Mouse (Mus musculus) myocyte (in vitro differentiated cells): ENCODE results near the gene Gm49405.

Experiments
- CEBPB ChIP-seq: IDR thresholded peaks from 2 replicates; pipeline ENCODE4 v1.6.1; 2011; ENCODE audit warnings: mild to moderate bottlenecking, moderate library complexity; ENCODE audit not compliant: poor library complexity, insufficient read depth, severe bottlenecking
- MYOG ChIP-seq, 3 experiments: IDR thresholded peaks; one replicate each; pipeline ENCODE4 v1.6.1; 2011; ENCODE audit warnings: control low read depth in 2 of 3, low read depth in 2 of 3, mild to moderate bottlenecking in 2 of 3; ENCODE audit not compliant: insufficient read length in 2 of 3, control insufficient read depth in 1 of 3, insufficient read depth in 1 of 3
- POLR2A ChIP-seq: IDR thresholded peaks from one replicate; pipeline ENCODE4 v1.6.1; 2011; ENCODE audit warnings: low read depth, mild to moderate bottlenecking, control low read depth, moderate library complexity; ENCODE audit not compliant: insufficient read length
- POLR2AphosphoS2 ChIP-seq: IDR thresholded peaks from one replicate; pipeline ENCODE4 v1.6.1; 2011; ENCODE audit warnings: low read depth, control low read depth; ENCODE audit not compliant: insufficient read length
- TCF12 ChIP-seq: IDR thresholded peaks from one replicate; pipeline ENCODE4 v1.6.1; 2011; ENCODE audit warnings: mild to moderate bottlenecking, control low read depth; ENCODE audit not compliant: poor library complexity, insufficient read depth, severe bottlenecking
- TCF3 ChIP-seq: IDR thresholded peaks from one replicate; pipeline ENCODE4 v1.6.1; 2011; ENCODE audit warnings: low read depth, control low read depth; ENCODE audit not compliant: insufficient read length

- TF ChIP-seq TCF3 (no peak), POLR2AphosphoS2 (no peak), CEBPB (no peak), POLR2A (no peak), TCF12 (no peak), MYOG (IDR thresholded peaks at IDR 0.05; ENCODE audit: control insufficient read depth in 1 of 3, insufficient read depth in 1 of 3, insufficient read length in 2 of 3, low read depth in 2 of 3) (no peak)
Observed at GRCm38 (mm10) chr19:3999121-3999730, 1.2 kb upstream of the Gm49405 start.
